Mouse (Mus musculus): ENCODE measurements around the gene Hist1h3f.

The Hist1h3f gene

DNA sequence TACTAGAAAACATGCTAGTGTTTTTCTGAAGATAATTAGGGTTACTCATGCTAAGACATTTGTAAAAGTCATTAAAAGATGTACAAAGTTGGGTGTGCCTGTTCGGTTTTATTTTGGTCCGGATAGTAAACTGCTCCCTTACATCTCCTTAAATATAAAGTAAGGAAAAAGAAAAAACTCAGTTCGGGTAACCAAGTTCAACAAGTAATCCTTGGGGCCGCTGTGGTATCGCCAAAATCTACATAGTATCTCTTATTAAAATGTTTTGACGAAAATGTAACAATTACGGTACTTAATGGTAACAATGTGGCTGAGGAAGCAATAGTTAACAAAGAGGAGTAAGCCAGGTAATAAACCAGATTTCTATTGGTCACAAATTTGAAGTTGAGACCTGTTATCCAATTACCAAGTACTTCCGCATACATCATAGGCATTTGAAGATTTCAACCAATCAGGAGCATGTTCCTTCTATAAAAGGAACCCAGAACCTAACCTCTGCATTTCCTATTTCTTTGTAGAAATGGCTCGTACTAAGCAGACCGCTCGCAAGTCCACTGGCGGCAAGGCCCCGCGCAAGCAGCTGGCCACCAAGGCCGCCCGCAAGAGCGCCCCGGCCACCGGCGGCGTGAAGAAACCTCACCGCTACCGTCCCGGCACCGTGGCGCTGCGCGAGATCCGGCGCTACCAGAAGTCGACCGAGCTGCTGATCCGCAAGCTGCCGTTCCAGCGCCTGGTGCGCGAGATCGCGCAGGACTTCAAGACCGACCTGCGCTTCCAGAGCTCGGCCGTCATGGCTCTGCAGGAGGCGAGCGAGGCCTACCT, at the start of gene Hist1h3f:
Hist1h3f (plus strand) TSS at position 88 of the 822 bp plus-strand sequence.
- peak; percentile 95 for DNase-seq (ENCODE audit: low spot score)

DNA sequence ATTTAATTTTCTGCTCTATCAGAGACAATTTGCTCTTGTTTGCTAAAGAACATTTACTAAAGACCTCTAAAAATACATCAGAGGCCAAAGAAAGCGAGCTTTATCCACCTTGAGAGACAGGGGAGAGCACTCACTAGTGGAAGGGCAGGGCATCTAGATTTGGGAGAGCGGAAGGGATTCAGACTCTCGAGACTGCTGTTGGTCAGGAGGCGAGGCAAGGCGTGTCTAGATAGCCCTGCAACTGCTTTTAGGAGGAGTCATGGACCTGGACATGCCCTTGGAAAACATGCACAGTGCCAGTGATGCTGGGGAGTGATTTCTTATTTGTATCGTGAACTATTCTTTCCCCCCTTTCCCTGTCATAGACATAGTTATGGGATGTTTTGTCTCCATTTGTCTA, 48.3 kb upstream of the Hist1h3f start:
- DNase-seq (ENCODE audit: low spot score) = no peak

DNA sequence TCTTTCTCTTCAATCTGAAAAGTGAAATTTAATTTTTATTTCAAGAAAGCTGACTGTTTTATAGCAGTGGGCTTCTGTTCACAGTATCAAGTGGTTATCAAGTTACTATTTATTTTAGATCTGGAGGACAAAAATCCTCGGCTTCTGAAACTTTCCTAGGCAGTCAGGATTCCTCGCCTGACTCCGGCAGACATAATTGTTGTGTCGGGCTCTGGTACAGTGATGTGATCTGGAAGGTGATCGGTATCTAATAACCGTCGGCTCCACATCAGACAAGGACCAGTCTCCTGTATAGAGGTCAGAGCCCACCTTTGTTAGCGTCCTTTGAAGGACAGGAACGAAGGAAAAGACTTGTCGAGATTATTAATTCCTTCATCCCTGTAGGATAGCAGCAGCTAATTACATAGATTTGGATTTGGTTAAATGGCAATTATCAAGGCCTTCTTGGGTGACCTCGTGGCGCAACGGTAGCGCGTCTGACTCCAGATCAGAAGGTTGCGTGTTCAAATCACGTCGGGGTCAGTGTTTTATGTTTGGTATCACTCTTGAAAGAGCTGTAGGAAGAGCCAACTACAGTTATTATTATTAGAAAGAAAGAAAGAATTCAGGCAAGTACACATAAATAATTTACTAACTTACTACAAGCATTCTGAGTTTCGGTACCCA, 46.1 kb upstream of the Hist1h3f start:
- no peak for DNase-seq (ENCODE audit: low spot score)

DNA sequence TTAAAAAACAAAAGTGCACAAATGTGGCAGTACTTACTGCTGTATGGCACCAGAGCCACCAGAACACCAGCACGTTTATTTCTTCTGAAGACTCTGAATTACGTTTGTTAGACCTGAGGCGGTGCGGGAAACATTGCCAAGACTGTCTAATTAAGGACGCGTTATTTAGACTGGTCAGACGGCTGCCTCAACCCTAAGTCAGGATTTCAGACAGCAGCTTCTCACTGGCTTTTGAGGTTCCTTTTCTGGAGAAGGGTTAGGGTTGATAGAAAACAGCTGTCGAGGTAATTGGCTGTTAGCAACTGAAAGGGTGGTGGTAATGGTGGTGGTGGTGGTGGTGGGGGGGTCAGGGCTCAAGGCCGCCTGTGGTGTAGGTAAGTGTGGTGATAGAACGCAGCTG, 45.2 kb upstream of the Hist1h3f start:
- no peak for DNase-seq (ENCODE audit: low spot score)

DNA sequence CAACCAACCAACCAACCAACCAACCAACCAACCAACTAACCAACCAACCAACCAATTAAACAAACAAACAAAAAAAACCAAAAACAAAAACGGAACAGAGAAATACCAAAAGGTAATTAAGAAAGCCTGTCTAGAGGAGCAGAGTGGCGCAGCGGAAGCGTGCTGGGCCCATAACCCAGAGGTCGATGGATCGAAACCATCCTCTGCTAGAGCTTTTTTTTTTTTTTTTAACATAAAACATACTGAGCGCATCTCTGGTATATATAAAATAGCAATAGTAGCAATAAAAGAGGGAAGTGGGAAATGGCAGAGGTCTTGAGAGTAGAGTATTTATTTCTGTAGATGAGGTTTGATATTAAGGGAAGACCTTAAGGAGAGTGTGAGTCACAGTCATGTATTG, 43.9 kb upstream of the Hist1h3f start:
- no peak for DNase-seq (ENCODE audit: low spot score)

DNA sequence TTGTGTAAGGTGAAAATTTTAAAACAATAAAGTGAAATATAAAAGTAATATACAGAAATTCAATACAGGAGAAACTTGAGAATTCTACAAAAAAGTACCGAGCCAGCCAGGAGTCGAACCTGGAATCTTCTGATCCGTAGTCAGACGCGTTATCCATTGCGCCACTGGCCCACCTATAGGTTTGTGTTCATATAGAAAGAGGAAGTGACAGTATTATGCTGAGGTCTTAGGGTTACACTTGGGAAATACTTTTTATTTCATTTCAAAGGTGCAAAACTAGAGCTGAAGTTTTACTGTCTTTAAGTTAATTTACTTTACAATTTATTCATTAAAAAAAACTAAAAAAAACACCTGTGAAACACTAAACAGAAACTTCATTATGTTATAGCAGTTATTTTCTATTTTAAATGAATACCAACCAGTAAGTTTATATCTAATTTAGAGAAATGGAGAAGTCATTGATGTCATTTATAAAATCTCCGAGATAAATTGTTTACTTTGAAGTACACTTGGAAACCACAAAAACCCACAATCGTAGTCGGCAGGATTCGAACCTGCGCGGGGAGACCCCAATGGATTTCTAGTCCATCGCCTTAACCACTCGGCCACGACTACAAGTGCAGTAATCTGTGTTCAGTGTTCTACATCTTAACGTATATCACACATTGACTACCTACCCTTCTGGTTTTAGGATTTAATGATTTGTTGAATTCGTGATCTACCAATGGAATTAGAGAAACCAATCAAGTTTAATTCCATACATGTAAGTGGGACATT, 43.2 kb upstream of the Hist1h3f start:
- no peak for DNase-seq (ENCODE audit: low spot score)

DNA sequence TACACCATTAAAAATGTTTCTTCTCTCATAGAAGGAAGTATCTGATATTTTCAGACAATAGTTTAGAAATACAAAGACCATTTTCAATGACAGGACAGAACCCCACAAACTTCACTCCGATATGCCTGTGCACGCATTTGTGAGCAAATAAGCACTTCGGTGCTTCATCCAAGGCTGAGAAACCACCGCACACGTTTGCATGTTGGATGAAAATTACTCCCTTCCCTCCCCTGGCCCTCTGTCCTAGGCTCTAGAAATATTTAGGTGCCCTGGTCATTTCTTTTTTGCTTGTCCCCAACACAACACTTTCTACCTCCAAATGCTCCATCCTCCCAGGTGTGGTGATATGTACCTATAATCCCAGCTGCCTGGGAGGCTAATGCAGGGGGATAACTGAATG, 42.3 kb upstream of the Hist1h3f start:
- DNase-seq (ENCODE audit: low spot score) = no peak

DNA sequence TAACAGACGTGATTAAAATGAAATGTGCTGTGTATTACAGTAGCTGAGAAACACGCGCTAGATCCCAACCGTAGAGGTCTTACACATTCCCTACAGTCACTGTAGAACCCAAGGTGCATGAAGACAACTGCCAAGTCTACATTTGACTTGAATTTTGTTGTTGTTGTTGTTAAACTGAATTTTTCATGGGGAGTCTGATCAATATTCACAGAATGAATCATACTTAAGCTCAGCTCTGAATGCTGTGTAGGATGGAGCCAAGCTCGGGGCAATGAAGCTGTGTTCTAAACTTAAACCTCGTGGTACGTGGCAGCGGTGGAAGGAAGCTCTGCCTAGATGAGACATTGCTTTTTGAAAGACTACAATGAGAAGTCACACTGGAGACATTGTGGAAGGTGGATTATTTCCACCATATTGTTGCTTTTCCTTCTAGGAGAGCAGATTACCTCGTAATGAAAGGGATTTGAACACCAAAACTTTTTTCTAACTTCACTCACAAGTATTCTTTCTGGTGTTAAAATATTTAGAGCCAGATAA, 41.8 kb upstream of the Hist1h3f start:
- DNase-seq (ENCODE audit: low spot score) = no peak

DNA sequence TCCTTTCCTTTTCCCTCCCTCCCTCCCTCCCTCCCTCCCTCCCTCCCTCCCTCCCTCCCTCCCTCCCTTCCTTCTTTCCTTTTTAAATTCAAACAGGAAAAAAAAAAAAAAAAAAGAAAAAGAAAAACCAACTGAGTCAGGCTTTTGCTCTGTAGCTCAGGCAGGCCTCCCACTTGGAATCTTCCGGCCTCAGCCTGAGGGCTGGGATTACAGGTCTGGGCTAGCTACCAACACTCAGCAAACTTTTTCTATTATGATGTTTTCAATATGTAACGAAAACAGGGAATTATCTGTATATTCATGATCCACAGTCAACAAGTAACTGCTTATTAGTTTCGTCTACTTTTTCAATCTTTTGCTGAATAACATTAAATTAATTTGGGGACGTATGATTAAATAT, 40.9 kb upstream of the Hist1h3f start:
- no peak for DNase-seq (ENCODE audit: low spot score)

DNA sequence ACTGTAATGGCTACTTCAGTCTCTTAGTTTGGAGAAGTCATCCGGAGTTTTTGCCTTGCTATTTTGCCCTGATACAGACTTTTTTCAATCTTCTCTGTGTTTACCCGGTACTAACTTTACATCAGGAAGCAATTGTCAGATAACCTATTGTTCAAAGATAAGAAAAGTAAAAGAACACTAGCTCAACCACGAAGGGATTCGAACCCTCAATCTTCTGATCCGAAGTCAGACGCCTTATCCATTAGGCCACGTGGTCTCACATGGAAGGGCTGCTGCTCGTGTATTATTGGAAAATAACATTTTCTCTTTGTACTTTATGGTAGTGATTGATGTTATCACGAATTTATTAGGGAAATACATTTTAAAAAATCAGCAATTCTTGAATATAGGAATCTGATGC, 40.1 kb upstream of the Hist1h3f start:
- peak; percentile 53 for DNase-seq (ENCODE audit: low spot score)

DNA sequence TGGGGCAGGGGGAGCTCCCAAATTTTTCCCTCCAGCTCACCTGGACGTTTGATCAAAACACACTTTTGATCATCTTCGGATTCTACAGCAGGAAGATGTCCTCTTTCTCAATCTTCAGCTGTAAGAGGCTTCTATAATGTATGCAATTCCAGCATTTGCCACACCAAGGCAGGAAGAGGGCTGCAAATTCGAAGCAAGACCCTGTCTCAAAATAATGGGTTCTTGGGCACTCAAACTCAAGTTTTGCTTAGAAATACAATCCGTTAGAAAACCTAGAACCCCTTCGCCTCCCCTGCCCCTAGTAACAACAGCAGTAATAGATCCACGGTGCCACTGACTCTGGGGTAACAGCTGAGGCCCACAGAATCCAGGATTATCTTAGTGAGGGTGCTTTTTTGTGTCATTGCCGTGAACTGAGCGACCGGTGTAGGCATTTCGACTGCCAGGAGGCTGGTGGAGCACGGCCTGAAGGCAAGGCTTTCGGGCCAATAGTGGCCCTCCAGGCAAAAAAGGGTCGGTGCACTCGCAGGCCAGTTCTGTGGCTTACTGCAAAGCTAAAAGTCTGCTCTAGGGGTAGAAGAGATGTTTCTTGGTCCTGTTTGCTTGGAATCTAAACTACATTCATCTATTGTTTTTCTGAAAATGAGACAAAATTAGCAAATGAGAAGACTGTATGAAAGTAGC, 38.0 kb upstream of the Hist1h3f start:
- DNase-seq (ENCODE audit: low spot score) = no peak

DNA sequence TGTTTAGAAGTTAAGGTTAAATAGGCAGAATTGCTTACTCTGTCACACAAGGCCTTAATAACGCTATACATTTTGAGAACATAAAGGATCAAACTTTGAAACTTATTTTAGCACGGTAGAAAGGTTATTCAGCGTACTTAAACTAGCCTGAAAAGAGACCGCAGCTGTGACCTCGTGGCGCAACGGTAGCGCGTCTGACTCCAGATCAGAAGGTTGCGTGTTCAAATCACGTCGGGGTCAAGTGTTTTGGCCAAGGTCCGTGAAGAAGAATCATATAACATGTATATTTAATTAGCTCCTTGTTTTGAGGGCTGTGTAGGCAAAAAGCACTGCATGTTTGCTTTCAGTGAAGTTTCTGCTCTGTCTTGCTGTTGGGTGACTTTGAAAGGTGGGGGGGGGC, 37.5 kb upstream of the Hist1h3f start:
- DNase-seq (ENCODE audit: low spot score) = peak; percentile 27

DNA sequence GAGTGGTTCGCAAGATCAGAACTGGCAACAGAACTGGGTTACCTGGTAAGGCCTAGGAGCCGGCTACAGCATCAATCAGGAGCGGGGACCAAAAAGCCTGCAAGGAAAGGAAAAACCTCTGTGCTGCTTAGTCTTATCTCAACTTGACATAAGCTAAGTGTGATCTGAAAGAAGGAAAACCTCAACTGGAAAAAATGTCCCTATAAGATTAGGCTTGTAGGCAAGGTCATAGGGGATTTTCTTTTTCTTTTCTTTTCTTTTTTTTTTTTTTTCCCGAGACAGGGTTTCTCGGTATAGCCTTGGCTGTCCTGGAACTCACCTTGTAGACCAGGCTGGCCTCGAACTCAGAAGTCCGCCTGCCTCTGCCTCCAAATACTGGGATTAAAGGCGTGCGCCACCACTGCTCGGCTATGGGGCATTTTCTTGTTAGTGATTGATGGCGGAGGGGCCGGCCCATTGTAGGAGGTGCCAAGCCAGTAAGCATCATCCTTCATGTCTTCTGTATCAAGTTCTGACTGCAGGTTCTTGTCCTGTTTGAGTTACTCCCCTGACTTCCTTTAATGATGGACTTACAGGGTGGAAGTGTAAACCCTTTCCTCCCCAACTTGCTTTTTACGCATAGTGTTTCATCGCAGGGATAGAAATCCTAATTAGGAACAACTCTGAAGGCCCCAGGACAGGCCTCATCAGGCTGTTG, 36.9 kb upstream of the Hist1h3f start:
- no peak for DNase-seq (ENCODE audit: low spot score)

DNA sequence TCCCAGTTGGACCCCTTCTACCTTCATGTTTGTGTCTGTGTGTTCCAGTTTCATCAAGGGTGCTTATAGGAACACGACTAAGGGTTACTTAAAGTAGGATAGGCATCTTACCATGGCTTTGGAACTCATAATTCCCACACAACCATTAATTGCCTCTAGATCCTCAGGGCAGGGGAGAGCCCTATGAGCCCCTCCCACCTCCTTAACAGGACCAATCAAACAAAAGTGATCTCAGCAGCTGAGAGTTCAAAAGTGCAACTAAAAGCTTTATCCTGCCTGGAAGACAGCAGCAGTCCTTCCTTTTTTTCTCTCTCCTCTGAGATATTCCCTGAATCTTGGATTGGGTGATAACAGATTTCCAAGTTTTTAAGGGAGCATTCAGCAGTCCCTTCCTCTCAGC, 33.7 kb upstream of the Hist1h3f start:
- DNase-seq (ENCODE audit: low spot score) = no peak

DNA sequence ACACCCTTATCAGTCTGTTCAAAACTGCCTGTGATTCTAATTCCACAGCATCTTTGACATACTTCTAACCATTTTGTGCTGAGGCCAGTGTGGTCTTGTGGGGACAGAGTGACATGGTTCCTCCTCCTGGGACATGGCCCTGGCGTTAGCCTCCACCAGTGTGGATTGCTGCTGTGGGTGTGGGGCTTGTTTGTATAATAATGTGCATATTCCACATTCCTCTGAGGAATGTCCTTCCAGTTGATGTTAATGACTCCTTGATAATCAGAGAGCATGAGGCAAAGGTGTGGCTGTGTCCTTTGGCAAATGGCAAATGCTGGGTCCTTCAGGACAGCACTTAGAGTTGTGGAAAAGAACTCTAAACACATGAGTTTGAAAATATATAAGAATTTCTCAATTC, 30.3 kb upstream of the Hist1h3f start:
- no peak for DNase-seq (ENCODE audit: low spot score)

DNA sequence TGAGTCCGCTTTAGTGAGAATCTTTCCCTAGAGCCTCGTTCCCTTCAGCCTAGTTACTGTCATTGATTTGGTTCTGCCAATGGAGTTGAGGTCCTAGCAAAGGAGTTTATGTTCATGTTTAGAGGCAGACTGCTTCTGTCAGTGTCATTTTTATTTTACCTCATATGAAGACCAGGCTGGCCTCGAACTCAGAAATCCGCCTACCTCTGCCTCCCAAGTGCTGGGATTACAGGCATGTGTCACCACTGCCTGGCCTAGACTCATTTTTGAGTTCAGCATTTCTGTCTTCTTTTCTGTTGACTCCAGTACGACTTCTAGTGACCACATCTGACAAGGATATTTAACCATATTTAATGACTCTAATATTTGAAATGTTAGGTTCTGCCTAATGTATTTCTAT, 28.6 kb upstream of the Hist1h3f start:
- no peak for DNase-seq (ENCODE audit: low spot score)

DNA sequence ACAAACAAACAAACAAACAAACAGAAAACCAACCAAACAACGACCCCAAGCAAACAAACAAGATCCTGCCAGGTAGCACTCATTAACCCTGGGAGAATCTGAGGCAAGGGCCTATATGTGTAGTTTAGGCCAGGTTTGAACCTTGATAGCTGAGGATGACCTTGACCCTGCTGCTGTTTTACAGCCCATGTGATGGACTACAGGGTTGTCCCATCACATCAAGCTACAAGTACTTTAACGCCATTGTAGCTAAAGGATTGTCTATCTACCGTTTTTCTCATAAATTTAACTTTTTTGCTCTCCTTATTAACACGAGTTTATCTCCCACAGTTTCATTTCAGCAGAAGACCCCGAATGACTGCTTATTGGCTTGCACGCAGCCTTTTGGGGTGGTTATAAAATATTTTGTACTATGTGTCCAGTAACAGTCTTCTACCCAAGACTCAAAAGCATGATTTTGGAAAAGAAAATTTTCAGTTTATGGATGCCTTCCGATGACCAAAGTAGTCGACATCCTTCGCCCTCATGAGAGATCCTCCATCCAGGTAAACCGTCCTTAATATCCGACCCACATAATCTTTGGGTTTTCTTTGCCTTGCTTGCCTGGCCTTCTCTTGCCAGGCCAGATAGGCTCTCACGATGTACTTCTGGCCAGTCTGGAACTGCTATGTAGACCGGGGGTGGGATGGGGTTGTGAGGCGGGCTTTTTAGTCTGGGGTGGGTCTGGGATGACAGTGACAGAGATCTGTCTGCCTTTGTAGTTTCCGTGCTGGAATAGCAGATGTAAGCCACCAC, 27.8 kb upstream of the Hist1h3f start:
- DNase-seq (ENCODE audit: low spot score) = no peak

DNA sequence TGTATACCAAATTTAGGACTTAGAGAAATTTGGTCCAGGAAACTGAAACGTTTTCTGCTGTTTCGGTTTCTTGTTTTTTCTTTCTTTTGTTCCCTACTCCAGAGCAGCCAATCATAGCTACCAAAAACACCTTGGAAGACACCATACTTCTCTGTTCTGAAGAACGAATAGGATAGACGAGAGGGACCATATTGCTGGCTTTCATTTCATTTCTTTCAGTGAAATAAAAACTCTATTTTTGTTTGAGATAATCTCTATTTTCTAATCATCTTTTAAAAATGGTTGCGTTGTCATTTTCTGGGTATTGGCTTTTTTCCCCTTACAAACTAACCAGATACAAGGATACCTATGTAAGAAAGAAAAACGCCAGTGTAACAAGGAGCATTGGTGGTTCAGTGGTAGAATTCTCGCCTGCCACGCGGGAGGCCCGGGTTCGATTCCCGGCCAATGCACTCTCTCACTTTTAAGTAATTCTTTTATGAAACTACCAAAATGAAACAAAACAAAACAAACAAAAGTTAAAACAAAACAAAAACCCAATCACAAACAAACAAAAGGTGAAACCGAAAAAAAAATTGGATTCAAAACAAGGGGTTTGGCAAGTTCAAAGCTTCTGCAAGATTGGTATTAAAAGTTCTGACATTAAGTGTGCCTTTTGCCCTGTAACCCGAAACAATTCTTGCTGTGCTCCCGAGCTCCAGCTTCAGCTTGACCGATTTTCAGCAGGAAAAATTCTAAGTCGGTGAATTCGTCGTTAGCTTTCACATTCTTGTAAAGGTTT, 26.8 kb upstream of the Hist1h3f start:
- peak; percentile 59 for DNase-seq (ENCODE audit: low spot score)

DNA sequence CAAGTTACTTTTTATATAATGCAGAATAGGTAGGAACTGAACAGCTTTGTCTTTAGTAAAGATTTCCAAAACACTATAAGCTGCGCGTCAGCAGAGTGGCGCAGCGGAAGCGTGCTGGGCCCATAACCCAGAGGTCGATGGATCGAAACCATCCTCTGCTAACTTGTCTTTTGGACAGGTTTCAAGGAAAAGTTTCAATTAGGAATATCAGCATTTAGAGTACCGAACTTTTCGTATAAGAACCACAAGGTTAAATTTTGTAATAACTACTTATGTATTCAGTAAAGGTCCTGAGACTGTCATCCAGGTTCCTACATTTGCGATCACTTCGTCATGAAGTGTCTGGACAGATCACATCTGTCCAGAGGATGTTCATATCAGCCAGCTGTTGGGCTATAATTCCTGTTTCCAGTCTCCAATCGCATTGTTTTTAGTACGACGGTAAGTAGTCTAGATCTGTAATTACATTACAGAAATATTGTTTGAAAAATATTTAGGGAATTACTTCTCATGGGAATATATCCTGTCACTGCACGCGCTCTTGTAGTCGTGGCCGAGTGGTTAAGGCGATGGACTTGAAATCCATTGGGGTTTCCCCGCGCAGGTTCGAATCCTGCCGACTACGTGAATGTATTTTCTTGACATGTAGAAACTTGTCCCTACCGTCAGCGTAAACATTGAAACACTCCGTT, 26.1 kb upstream of the Hist1h3f start:
- DNase-seq (ENCODE audit: low spot score) = peak; percentile 89

Data from lung, postnatal 25 days (tissue).